Mouse (Mus musculus) heart, postnatal 0 days (tissue): ENCODE measurements around the gene Sclt1.

Experiments
- CTCF ChIP-seq: IDR thresholded peaks from 2 replicates; pipeline ENCODE4 v1.5.1; 2016; ENCODE audit warnings: antibody characterized with exemption, control low read depth, low read depth
- EP300 ChIP-seq: IDR thresholded peaks from 2 replicates; pipeline ENCODE4 v1.6.1; 2016; ENCODE audit warnings: antibody characterized with exemption, low read depth

DNA sequence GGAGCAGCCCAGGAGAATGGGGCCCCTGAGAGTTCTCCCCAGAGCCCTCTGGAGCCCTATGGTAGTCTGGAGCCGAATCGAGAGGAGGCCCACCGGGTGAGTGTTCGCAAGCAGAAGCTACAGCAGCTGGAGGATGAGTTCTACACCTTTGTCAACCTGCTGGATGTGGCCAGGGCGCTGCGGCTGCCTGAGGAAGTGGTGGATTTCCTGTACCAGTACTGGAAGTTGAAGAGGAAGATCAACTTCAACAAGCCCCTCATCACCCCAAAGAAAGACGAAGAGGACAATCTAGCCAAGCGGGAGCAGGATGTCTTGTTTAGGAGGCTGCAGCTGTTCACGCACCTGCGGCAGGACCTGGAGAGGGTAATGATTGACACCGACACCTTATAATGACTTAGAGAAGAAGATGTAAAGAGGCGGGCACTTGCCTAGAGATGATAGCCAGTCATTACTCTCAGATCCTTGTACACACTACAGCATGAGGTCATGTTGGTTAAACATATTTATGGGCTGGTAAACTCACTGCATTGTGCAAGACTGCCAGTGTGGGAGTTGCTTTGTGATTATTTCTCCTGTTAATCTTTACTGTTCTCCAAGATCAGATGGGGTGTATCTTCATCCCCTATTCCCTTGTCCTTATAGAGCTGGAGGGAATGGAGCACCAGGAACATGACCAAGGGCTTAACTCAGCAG lies 137.5 kb downstream of the Sclt1 start:
- no peak for TF ChIP-seq EP300
- TF ChIP-seq CTCF = no peak
